Mouse (Mus musculus): ENCODE results near the gene Gm42906.

DNA sequence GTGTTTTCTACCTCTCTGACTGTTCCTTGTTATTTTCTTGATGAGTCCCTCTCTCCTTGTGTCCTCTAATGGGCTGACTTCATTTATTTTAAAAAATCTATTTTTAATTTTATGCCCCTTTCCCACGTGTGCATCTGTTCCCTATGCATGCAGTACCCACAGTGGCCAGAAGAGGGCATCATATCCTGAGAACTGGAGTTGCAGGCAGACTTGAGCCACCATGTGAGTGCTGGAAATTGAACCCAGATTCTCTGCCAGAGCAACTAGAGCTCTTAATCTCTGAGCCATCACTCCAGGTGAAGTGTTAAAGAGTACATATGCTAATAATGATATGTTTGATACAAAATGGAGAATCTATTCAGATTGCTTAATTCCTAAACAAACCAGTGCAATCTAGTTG lies 135.7 kb downstream of the Gm42906 start:
- no peak for TF ChIP-seq CHD1 (IDR thresholded peaks at IDR 0.05; ENCODE audit: low read depth, low read length)
- peak; percentile 54 to 59 for TF ChIP-seq CTCF (conservative IDR thresholded peaks at IDR 0.05 in 1 of 2, IDR thresholded peaks at IDR 0.05 in 1 of 2; ENCODE audit: low read depth in 2 of 2, low read length in 2 of 2)
- TF ChIP-seq USF1 (IDR thresholded peaks at IDR 0.05; ENCODE audit: low read depth, low read length) = no peak
